In genomic region chr3:139042433-139042854, GRCm38 (mm10) we compare ENCODE assay signal across 12 mouse cellular contexts. TPM values are rescaled to one million over a fixed set of nuclear protein-coding genes. Genes with fewer than 3 reads are reported as not detected.
DNase-seq lines count a peak whose midpoint lies in the region; ATAC-seq and TF ChIP-seq lines count a peak whose summit lies in the region.
"Had no signal": no experiment of that assay in that cellular context is flagged by ENCODE, and none has a peak within 500 bp of the region (broad histone marks: within the 10 kb centered on the region; RNA-seq: fewer than 3 reads in every experiment).

No protein-coding gene starts in this region.

- 79% methylated on average over 3 of the region's 3 CpGs for WGBS in liver, adult 2 months

- TF ChIP-seq EP300 in MEL (IDR thresholded peaks at IDR 0.05; ENCODE audit: low read depth in 1 of 2, low read length in 2 of 2), result no peak

- TF ChIP-seq CTCF in liver, adult 2 months (IDR thresholded peaks at IDR 0.05; ENCODE audit: low read depth, low read length), result no peak
- TF ChIP-seq CTCF in MEL (IDR thresholded peaks at IDR 0.05 in 2 of 3, conservative IDR thresholded peaks at IDR 0.05 in 1 of 3; ENCODE audit: control insufficient read depth in 1 of 3, insufficient read depth in 1 of 3, low read depth in 2 of 3, low read length in 3 of 3, poor library complexity in 1 of 3, severe bottlenecking in 1 of 3), result no peak

- TF ChIP-seq POLR2A in liver, adult 2 months (IDR thresholded peaks at IDR 0.05; ENCODE audit: extremely low read depth, insufficient read depth, low read length), result no peak
- no peak for TF ChIP-seq POLR2A in MEL (IDR thresholded peaks at IDR 0.05; ENCODE audit: control insufficient read depth in 1 of 2, insufficient read depth in 1 of 2, low read depth in 1 of 2, low read length in 2 of 2, poor library complexity in 1 of 2)

- no peak overlapping the region for H3K4me3 ChIP-seq in liver, adult 2 months (ENCODE audit: insufficient read depth, low read depth, low read length)
- no peak overlapping the region for H3K4me3 ChIP-seq in MEL (ENCODE audit: control insufficient read depth in 1 of 2, insufficient read depth in 1 of 2, low read depth in 2 of 2, low read length in 2 of 2)
- H3K4me3 ChIP-seq: neural tube, embryonic 13.5 days had no signal

- peaks cover 4% of the 10 kb centered on the region; the same call in 1 of the 2 replicates for H3K36me3 ChIP-seq in liver, adult 2 months (ENCODE audit: control insufficient read depth, insufficient read depth, low read length)
- peaks cover 5 to 10% of the 10 kb centered on the region in 2 experiments for H3K36me3 ChIP-seq in MEL (ENCODE audit: control insufficient read depth in 1 of 2, insufficient read depth in 2 of 2, low read length in 2 of 2)

- peaks cover 10% of the 10 kb centered on the region for H3K79me2 ChIP-seq in liver, adult 2 months (ENCODE audit: control insufficient read depth, insufficient read depth, low read length)
- H3K79me2 ChIP-seq in MEL (ENCODE audit: control insufficient read depth, insufficient read depth, low read length, poor library complexity), result no peaks in the 10 kb centered on the region; the same call in 1 of the 2 replicates

- H3K27me3 ChIP-seq in liver, adult 2 months (ENCODE audit: control insufficient read depth, insufficient read depth, low read length), result no peaks in the 10 kb centered on the region
- H3K27me3 ChIP-seq in MEL (ENCODE audit: control insufficient read depth in 1 of 2, insufficient read depth in 2 of 2, low read length in 2 of 2), result no peaks in the 10 kb centered on the region
- H3K27me3 ChIP-seq: neural tube, embryonic 13.5 days had no signal

- peak overlapping the region; percentile 65 for H3K27ac ChIP-seq in liver, adult 2 months (replicated peaks; ENCODE audit: insufficient read depth, low read depth, low read length)
- peak overlapping the region; percentile 4; the same call in 1 of the 2 replicates for H3K27ac ChIP-seq in MEL (ENCODE audit: control insufficient read depth, low read depth, low read length)
- H3K27ac ChIP-seq: hindbrain, postnatal 0 days; liver, embryonic 14.5 days; neural tube, embryonic 13.5 days had no signal

- peak; percentile 43 for DNase-seq in liver, adult 2 months (ENCODE audit: extremely low read depth, low read depth, low spot score)
- no peak for DNase-seq in liver
- peak; percentile 32 for DNase-seq in MEL (ENCODE audit: low read depth, low spot score)
- DNase-seq in cerebellum, postnatal 10 days, result no peak
- no peak for DNase-seq in testis, postnatal 14 days (ENCODE audit: low spot score)
- no peak for DNase-seq in embryo, embryonic 10 days (ENCODE audit: low spot score)
- DNase-seq: cerebellum, postnatal 25 days had no signal

- TF ChIP-seq RAD21 in MEL (IDR thresholded peaks at IDR 0.05; ENCODE audit: low read depth, low read length), result no peak

- no peak overlapping the region for H3K9ac ChIP-seq in liver, adult 2 months (ENCODE audit: low read depth, low read length)
- no peak overlapping the region for H3K9ac ChIP-seq in MEL (ENCODE audit: control insufficient read depth, low read depth, low read length, poor library complexity, severe bottlenecking)
- H3K9ac ChIP-seq: liver, embryonic 14.5 days; neural tube, embryonic 13.5 days had no signal

- H3K4me1 ChIP-seq in liver, adult 2 months (ENCODE audit: control insufficient read depth, insufficient read depth, low read length), result no peaks in the 10 kb centered on the region
- H3K4me1 ChIP-seq in MEL (ENCODE audit: control insufficient read depth in 1 of 2, insufficient read depth in 2 of 2, low read length in 2 of 2), result peaks cover 0 to 7% of the 10 kb centered on the region in 2 experiments; a peak in 2 of 4 replicates
- H3K4me1 ChIP-seq: neural tube, embryonic 13.5 days had no signal

- peak; percentile 93 for ATAC-seq in inflammation-experienced regulatory T-cells, adult 6 months
- peak; percentile 79 for ATAC-seq in neutrophil, adult 5-6 weeks (ENCODE audit: extremely low read depth, insufficient number of reproducible peaks, low FRiP score, poor library complexity, severe bottlenecking)
- ATAC-seq: hindbrain, postnatal 0 days had no signal

- H3K9me3 ChIP-seq in MEL (replicated peaks; ENCODE audit: insufficient read depth, low read length), result no peaks in the 10 kb centered on the region
- H3K9me3 ChIP-seq: neural tube, embryonic 13.5 days had no signal

TF ChIP-seq in MEL, 35 proteins besides CTCF, POLR2A, EP300 and RAD21:
- TF ChIP-seq ZMIZ1 (IDR thresholded peaks at IDR 0.05; ENCODE audit: low read depth, low read length), result no peak
- TF ChIP-seq MAX (IDR thresholded peaks at IDR 0.05; ENCODE audit: low read length), result no peak
- no peak for TF ChIP-seq MYB (IDR thresholded peaks at IDR 0.05; ENCODE audit: low read depth, low read length)
- TF ChIP-seq CHD1 (IDR thresholded peaks at IDR 0.05; ENCODE audit: low read depth, low read length), result no peak
- TF ChIP-seq MAFK (IDR thresholded peaks at IDR 0.05; ENCODE audit: borderline replicate concordance, low read depth, low read length), result no peak
- no peak for TF ChIP-seq MAZ (IDR thresholded peaks at IDR 0.05; ENCODE audit: low read depth, low read length)
- TF ChIP-seq CHD2 (IDR thresholded peaks at IDR 0.05; ENCODE audit: low read length), result no peak
- no peak for TF ChIP-seq NRF1 (IDR thresholded peaks at IDR 0.05; ENCODE audit: insufficient read depth, low read depth, low read length, poor library complexity, severe bottlenecking)
- no peak for TF ChIP-seq MYC (IDR thresholded peaks at IDR 0.05; ENCODE audit: low read depth, low read length)
- no peak for TF ChIP-seq BHLHE40 (IDR thresholded peaks at IDR 0.05; ENCODE audit: borderline replicate concordance, low read depth, low read length)
- TF ChIP-seq NELFE (IDR thresholded peaks at IDR 0.05; ENCODE audit: low read depth, low read length), result no peak
- no peak for TF ChIP-seq MXI1 (IDR thresholded peaks at IDR 0.05; ENCODE audit: low read depth, low read length)
- TF ChIP-seq USF2 (IDR thresholded peaks at IDR 0.05; ENCODE audit: borderline replicate concordance in 1 of 2, insufficient read depth in 1 of 2, low read depth in 1 of 2, low read length in 2 of 2), result no peak
- TF ChIP-seq GABPA (IDR thresholded peaks at IDR 0.05; ENCODE audit: low read depth, low read length), result no peak
- TF ChIP-seq E2F4 (IDR thresholded peaks at IDR 0.05; ENCODE audit: borderline replicate concordance, low read depth, low read length), result no peak
- no peak for TF ChIP-seq POLR2AphosphoS2 (IDR thresholded peaks at IDR 0.05; ENCODE audit: low read length)
- no peak for TF ChIP-seq KAT2A (conservative IDR thresholded peaks at IDR 0.05; ENCODE audit: low read depth, low read length)
- no peak for TF ChIP-seq POLR2AphosphoS5 (IDR thresholded peaks at IDR 0.05; ENCODE audit: borderline replicate concordance, low read depth, low read length)
- TF ChIP-seq TBP (IDR thresholded peaks at IDR 0.05; ENCODE audit: low read depth, low read length), result no peak
- no peak for TF ChIP-seq GATA1 (IDR thresholded peaks at IDR 0.05; ENCODE audit: low read depth, low read length)

RNA-seq across cellular contexts. Expression of gene Rap1gds1, which starts 32.6 kb away (rescaled TPM):
- total RNA-seq in liver, adult 2 months (2014; rRNA removed), result 13.9 and 16.6 TPM in 2 replicates
- polyA plus RNA-seq in liver, adult 2 months (2012; rRNA removed), result 6.7 and 7.7 TPM in 2 replicates
- 34.7 and 41.7 TPM in 2 replicates for total RNA-seq in MEL (2012; rRNA removed)
- polyA plus RNA-seq in MEL (2012; ENCODE audit: insufficient read depth in 1 of 2, insufficient read length in 2 of 2, low read depth in 1 of 2, low replicate concordance in 2 of 2, missing spikeins in 1 of 2), result 10 to 100 TPM; 53.3 to 67.2 TPM
- polyA plus RNA-seq in inflammation-experienced regulatory T-cells, adult 6 months (2017; shearing (Covaris generic)), result 10 to 100 TPM; 64.8 to 78.6 (median 67.9) TPM
- 62.9 and 63.7 TPM in 2 replicates for total RNA-seq in neutrophil, adult 5-6 weeks (2017)

Comparison
In these comparisons a context has a peak if more than half of its experiments do, and no peak if none do; other contexts are left out.
1. DNase-seq: peak in liver, adult 2 months (single experiment) and MEL (single experiment); none in liver (single experiment), cerebellum, postnatal 10 days (0 of 2), testis, postnatal 14 days (single experiment) and embryo, embryonic 10 days (single experiment).